ENCODE assay signal across 27 mouse cellular contexts in the genomic region with DNA sequence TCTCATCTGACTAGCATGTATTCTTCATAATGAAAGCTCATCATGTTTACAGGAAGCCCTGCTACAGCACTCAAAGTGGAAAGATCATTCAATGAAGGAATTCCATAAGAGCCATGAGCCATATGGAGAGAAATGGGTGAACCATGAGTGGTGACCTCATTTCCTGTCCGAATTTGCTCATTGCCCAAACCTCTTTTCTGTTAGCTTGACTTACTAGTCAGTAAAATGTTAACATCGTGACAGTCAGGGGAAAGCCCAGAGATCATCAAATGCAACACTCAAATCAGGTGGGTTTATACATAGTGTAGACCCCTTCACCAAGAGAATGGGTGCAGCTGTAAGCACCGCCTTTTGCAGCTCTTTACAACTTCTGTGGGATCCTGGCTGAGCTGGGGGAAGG. TPM values are rescaled to one million over a fixed set of nuclear protein-coding genes. Genes with fewer than 3 reads are reported as not detected.
"Had no signal": no experiment of that assay in that cellular context is flagged by ENCODE, and none has a peak within 500 bp of the region (broad histone marks: within the 10 kb centered on the region; RNA-seq: fewer than 3 reads in every experiment).

No protein-coding gene starts in this region.

- H3K9ac ChIP-seq: embryonic facial prominence, embryonic 12.5 days; embryonic facial prominence, embryonic 13.5 days; embryonic facial prominence, embryonic 15.5 days; forebrain, embryonic 12.5 days; forebrain, embryonic 13.5 days; forebrain, embryonic 15.5 days; forebrain, postnatal 0 days had no signal

- DNase-seq: cerebellum, adult 8-10 months; cerebellum, adult 9-10 months; cerebellum, adult 9-11 months; cerebellum, postnatal 10 days; cerebellum, postnatal 14 days; cerebellum, postnatal 25 days; cerebellum, postnatal 36 days; embryo, embryonic 11 days; forebrain, postnatal 0 days; gastrocnemius, adult 2 months; gastrocnemius, postnatal 10 days; gastrocnemius, postnatal 14 days; gastrocnemius, postnatal 25 days; gastrocnemius, postnatal 36 days; heart, adult 18-20 months; heart, adult 2 months had no signal

- H3K4me1 ChIP-seq: embryonic facial prominence, embryonic 10.5 days; embryonic facial prominence, embryonic 12.5 days; embryonic facial prominence, embryonic 13.5 days; embryonic facial prominence, embryonic 15.5 days; forebrain, embryonic 10.5 days; forebrain, embryonic 12.5 days; forebrain, embryonic 13.5 days; forebrain, embryonic 15.5 days had no signal

- H3K36me3 ChIP-seq: embryonic facial prominence, embryonic 10.5 days; embryonic facial prominence, embryonic 12.5 days; embryonic facial prominence, embryonic 13.5 days; embryonic facial prominence, embryonic 15.5 days; forebrain, embryonic 10.5 days; forebrain, embryonic 12.5 days; forebrain, embryonic 15.5 days had no signal

- H3K27me3 ChIP-seq: embryonic facial prominence, embryonic 12.5 days; embryonic facial prominence, embryonic 13.5 days; embryonic facial prominence, embryonic 15.5 days; forebrain, embryonic 12.5 days; forebrain, embryonic 13.5 days; forebrain, embryonic 15.5 days had no signal

- H3K4me2 ChIP-seq: embryonic facial prominence, embryonic 12.5 days; embryonic facial prominence, embryonic 13.5 days; embryonic facial prominence, embryonic 15.5 days; forebrain, embryonic 12.5 days; forebrain, embryonic 13.5 days; forebrain, embryonic 15.5 days had no signal

- H3K9me3 ChIP-seq: embryonic facial prominence, embryonic 10.5 days; embryonic facial prominence, embryonic 12.5 days; embryonic facial prominence, embryonic 13.5 days; embryonic facial prominence, embryonic 15.5 days; forebrain, embryonic 10.5 days; forebrain, embryonic 12.5 days; forebrain, embryonic 13.5 days; forebrain, embryonic 15.5 days had no signal

- ATAC-seq: forebrain, embryonic 13.5 days; forebrain, embryonic 14.5 days; forebrain, embryonic 15.5 days; forebrain, embryonic 16.5 days; forebrain, postnatal 0 days had no signal

- H3K27ac ChIP-seq: embryonic facial prominence, embryonic 10.5 days; embryonic facial prominence, embryonic 12.5 days; embryonic facial prominence, embryonic 13.5 days; embryonic facial prominence, embryonic 15.5 days; forebrain, embryonic 10.5 days; forebrain, embryonic 12.5 days; forebrain, embryonic 13.5 days; forebrain, embryonic 15.5 days; gastrocnemius, adult 2 months; heart, adult 2 months had no signal

- H3K4me3 ChIP-seq: embryonic facial prominence, embryonic 10.5 days; embryonic facial prominence, embryonic 12.5 days; embryonic facial prominence, embryonic 13.5 days; embryonic facial prominence, embryonic 15.5 days; erythroblast, embryonic 14.5 days; forebrain, embryonic 10.5 days; forebrain, embryonic 12.5 days; forebrain, embryonic 13.5 days; forebrain, embryonic 15.5 days; gastrocnemius, adult 2 months; heart, adult 2 months had no signal

RNA-seq across cellular contexts. Expression of a gene that starts 20.7 kb away (rescaled TPM):
- polyA plus RNA-seq: erythroblast, embryonic 14.5 days had no signal
